Mouse (Mus musculus): ENCODE measurements at regions not wholly inside any gene's neighbourhood (a gene's known extent, or its start where the extent isn't known, plus 50 kb on each side); places are given as distances from the start of the nearest gene placed in this dataset.

GRCm38 (mm10) chr6:103967811-103968420 is 457.5 kb downstream of the Chl1 start:
- no peak for ATAC-seq (replicated peaks in 1 of 2; ENCODE audit: insufficient read depth in 1 of 2, low FRiP score in 2 of 2, low TSS enrichment in 1 of 2, low read depth in 1 of 2, poor library complexity in 2 of 2, severe bottlenecking in 2 of 2)

- ATAC-seq (replicated peaks in 1 of 2; ENCODE audit: insufficient read depth in 1 of 2, low FRiP score in 2 of 2, low TSS enrichment in 1 of 2, low read depth in 1 of 2, poor library complexity in 2 of 2, severe bottlenecking in 2 of 2): no peak
These were observed 488.8 kb downstream of the Chl1 start for GRCm38 (mm10) chr6:103999186-103999585.

DNA sequence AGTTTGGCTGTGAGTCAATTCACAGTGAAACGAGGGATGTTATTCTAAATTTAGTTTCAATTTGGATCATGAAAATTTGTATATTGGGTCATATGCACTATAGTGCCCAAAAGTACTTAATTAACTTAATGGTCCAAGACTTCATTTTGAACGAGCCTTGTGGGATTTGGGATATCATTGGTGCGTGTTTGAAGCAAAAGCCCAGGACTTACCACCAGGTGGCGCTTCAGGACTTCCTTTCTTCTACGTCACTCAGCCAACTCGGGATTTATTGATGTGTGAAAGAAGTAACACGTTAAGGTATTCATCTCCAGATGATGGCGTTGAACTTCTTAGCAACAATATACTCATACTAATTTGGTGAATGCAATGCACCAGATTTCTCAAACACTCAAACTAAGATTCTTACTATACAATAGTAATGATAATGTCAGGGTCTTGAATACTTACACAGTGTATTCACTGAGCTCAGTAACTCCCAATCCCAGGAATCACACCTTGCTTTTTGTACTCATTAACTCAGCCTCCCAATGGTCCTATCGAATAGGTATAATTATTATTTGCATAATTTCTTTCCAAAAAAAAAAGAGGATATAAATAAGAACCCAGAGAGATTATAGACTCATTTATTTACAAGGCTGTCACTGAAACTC is 464.0 kb upstream of the Cntn6 start:
- 0 out of 4 replicates have a peak, but pooled peaks of 1 of the 2 experiments have one; percentile 32 for ATAC-seq (replicated peaks in 1 of 2; ENCODE audit: insufficient read depth in 1 of 2, low FRiP score in 2 of 2, low TSS enrichment in 1 of 2, low read depth in 1 of 2, poor library complexity in 2 of 2, severe bottlenecking in 2 of 2)

- ATAC-seq (replicated peaks in 1 of 2; ENCODE audit: insufficient read depth in 1 of 2, low FRiP score in 2 of 2, low TSS enrichment in 1 of 2, low read depth in 1 of 2, poor library complexity in 2 of 2, severe bottlenecking in 2 of 2): no peak
These were observed 453.7 kb upstream of the Cntn6 start for GRCm38 (mm10) chr6:104038853-104039252.

DNA sequence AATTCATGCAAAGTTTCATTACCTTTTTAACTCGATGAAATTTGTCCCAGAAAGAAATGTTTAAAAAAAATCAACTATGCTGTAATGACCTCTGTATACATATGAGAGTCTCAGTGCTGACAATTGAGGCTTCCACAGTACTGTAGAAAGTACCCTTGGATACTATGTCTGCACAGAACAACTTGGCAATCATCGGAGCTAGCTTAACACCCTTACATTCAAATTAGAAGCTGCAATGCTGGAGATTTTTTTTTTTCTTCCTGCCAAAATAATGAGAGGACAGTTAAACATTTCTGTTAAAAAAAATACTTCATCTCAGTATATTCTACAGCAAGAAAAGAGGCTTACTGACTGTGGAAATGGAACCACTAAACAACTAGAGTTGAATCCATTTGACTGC is 452.1 kb upstream of the Cntn6 start:
- ATAC-seq (replicated peaks in 1 of 2; ENCODE audit: insufficient read depth in 1 of 2, low FRiP score in 2 of 2, low TSS enrichment in 1 of 2, low read depth in 1 of 2, poor library complexity in 2 of 2, severe bottlenecking in 2 of 2): no peak

DNA sequence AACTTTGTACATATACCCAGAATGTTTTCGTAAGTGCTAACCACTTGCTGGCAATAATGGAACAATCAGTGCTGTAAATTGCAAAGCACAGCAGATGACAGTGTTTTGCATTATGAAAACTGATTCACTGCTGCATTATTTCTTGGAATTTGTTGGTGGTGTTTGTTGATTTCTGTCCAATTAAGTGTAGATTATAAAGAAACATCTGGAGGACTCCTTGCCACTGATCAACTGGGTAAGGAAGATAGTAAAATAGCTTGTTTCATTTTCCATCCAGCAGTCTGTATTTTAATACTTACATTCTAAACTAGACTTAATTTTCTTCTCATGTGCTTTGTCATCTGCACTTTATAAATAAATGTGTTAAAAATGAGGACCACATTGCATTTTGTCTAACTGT is 436.6 kb upstream of the Cntn6 start:
- no peak for ATAC-seq (replicated peaks in 1 of 2; ENCODE audit: insufficient read depth in 1 of 2, low FRiP score in 2 of 2, low TSS enrichment in 1 of 2, low read depth in 1 of 2, poor library complexity in 2 of 2, severe bottlenecking in 2 of 2)

GRCm38 (mm10) chr6:104061692-104062263 is 430.8 kb upstream of the Cntn6 start:
- ATAC-seq (replicated peaks in 1 of 2; ENCODE audit: insufficient read depth in 1 of 2, low FRiP score in 2 of 2, low TSS enrichment in 1 of 2, low read depth in 1 of 2, poor library complexity in 2 of 2, severe bottlenecking in 2 of 2): no peak

- ATAC-seq (replicated peaks in 1 of 2; ENCODE audit: insufficient read depth in 1 of 2, low FRiP score in 2 of 2, low TSS enrichment in 1 of 2, low read depth in 1 of 2, poor library complexity in 2 of 2, severe bottlenecking in 2 of 2): no peak
These were observed 412.0 kb upstream of the Cntn6 start for GRCm38 (mm10) chr6:104080581-104080980.

DNA sequence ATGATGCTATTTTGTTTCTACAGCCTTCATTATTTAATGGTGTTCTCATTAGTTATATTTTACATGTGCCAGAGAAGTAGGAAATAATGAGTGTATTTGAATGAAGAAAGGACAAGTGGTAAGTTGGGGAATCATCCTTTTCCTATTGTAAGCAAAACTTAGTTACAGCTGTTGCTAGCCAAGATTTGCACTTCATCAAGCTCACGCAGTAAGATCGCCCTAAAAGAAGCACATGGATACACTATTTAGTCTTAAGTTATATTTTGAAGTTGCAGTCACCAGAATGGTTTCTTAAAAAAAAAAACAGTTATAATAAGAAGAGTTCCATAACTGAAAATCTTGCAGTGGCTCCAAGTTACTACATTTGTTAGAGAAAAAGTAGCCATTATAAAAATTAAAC is 410.3 kb upstream of the Cntn6 start:
- no peak for ATAC-seq (replicated peaks in 1 of 2; ENCODE audit: insufficient read depth in 1 of 2, low FRiP score in 2 of 2, low TSS enrichment in 1 of 2, low read depth in 1 of 2, poor library complexity in 2 of 2, severe bottlenecking in 2 of 2)

- ATAC-seq (replicated peaks in 1 of 2; ENCODE audit: insufficient read depth in 1 of 2, low FRiP score in 2 of 2, low TSS enrichment in 1 of 2, low read depth in 1 of 2, poor library complexity in 2 of 2, severe bottlenecking in 2 of 2): no peak
These were observed 384.2 kb upstream of the Cntn6 start for GRCm38 (mm10) chr6:104108386-104108785.

Measured in hematopoietic stem cell, adult 5-6 weeks (primary cell).